Mouse (Mus musculus): ENCODE data around the gene Slc6a20b. TPM values are rescaled to one million over a fixed set of nuclear protein-coding genes. Genes with fewer than 3 reads are reported as not detected.

The Slc6a20b gene
- polyA plus RNA-seq, 1 experiment from 2014 or later, result 0.29 TPM

GRCm38 (mm10) chr9:123638231-123638630 lies 5.9 kb upstream of the Slc6a20b start:
- no peaks in the 10 kb centered on the region for H3K4me1 ChIP-seq
- H3K9me3 ChIP-seq (replicated peaks), result no peaks in the 10 kb centered on the region
- no peak overlapping the region for H3K27ac ChIP-seq (replicated peaks)
- no peak overlapping the region for H3K4me3 ChIP-seq (replicated peaks)
- H3K4me2 ChIP-seq (replicated peaks), result no peak overlapping the region
- no peaks in the 10 kb centered on the region for H3K27me3 ChIP-seq
- H3K36me3 ChIP-seq, result no peaks in the 10 kb centered on the region
- no peak overlapping the region for H3K9ac ChIP-seq
- no peak for ATAC-seq (ENCODE audit: insufficient number of reproducible peaks, low FRiP score, low TSS enrichment, low read depth)

GRCm38 (mm10) chr9:123636771-123637170 lies 4.4 kb upstream of the Slc6a20b start:
- ATAC-seq (ENCODE audit: insufficient number of reproducible peaks, low FRiP score, low TSS enrichment, low read depth), result no peak
- H3K27me3 ChIP-seq, result no peaks in the 10 kb centered on the region
- no peaks in the 10 kb centered on the region for H3K4me1 ChIP-seq
- no peaks in the 10 kb centered on the region for H3K9me3 ChIP-seq (replicated peaks)
- 61% methylated on average over 5 of the region's 5 CpGs for WGBS
- no peak overlapping the region for H3K27ac ChIP-seq (replicated peaks)
- no peak overlapping the region for H3K4me2 ChIP-seq (replicated peaks)
- H3K4me3 ChIP-seq (replicated peaks), result no peak overlapping the region
- no peak overlapping the region for H3K9ac ChIP-seq
- H3K36me3 ChIP-seq, result no peaks in the 10 kb centered on the region

- no peak overlapping the region for H3K4me3 ChIP-seq (replicated peaks)
- H3K9me3 ChIP-seq (replicated peaks), result no peaks in the 10 kb centered on the region
- H3K27ac ChIP-seq (replicated peaks), result no peak overlapping the region
- no peaks in the 10 kb centered on the region for H3K27me3 ChIP-seq
- 82% methylated on average over 3 of the region's 3 CpGs for WGBS
- no peak overlapping the region for H3K9ac ChIP-seq
- H3K36me3 ChIP-seq, result no peaks in the 10 kb centered on the region
- no peak overlapping the region for H3K4me2 ChIP-seq (replicated peaks)
- H3K4me1 ChIP-seq, result no peaks in the 10 kb centered on the region
- ATAC-seq (ENCODE audit: insufficient number of reproducible peaks, low FRiP score, low TSS enrichment, low read depth), result no peak
Observed at GRCm38 (mm10) chr9:123632993-123633392, 628 bp upstream of the Slc6a20b start.

- ATAC-seq (ENCODE audit: insufficient number of reproducible peaks, low FRiP score, low TSS enrichment, low read depth), result no peak
- no peak overlapping the region for H3K9ac ChIP-seq
Observed at GRCm38 (mm10) chr9:123631666-123632065, 699 bp downstream of the Slc6a20b start.

GRCm38 (mm10) chr9:123625821-123626220 lies 6.5 kb downstream of the Slc6a20b start:
- no peaks in the 10 kb centered on the region for H3K36me3 ChIP-seq
- H3K4me2 ChIP-seq (replicated peaks), result no peak overlapping the region
- H3K4me3 ChIP-seq (replicated peaks), result no peak overlapping the region
- H3K9ac ChIP-seq, result no peak overlapping the region
- H3K27ac ChIP-seq (replicated peaks), result no peak overlapping the region
- H3K9me3 ChIP-seq (replicated peaks), result no peaks in the 10 kb centered on the region
- ATAC-seq (ENCODE audit: insufficient number of reproducible peaks, low FRiP score, low TSS enrichment, low read depth), result no peak
- 91% methylated on average over 11 of the region's 11 CpGs for WGBS
- no peaks in the 10 kb centered on the region for H3K4me1 ChIP-seq
- H3K27me3 ChIP-seq, result no peaks in the 10 kb centered on the region

More at GRCm38 (mm10) chr9:123631666-123632065, 699 bp downstream of the Slc6a20b start:
- Histone ChIP-seq H3K4me2 (replicated peaks) (no peak overlapping the region), H3K9me3 (replicated peaks) (no peaks in the 10 kb centered on the region), H3K4me1 (no peaks in the 10 kb centered on the region), H3K4me3 (replicated peaks) (no peak overlapping the region), H3K36me3 (no peaks in the 10 kb centered on the region), H3K27me3 (no peaks in the 10 kb centered on the region), H3K27ac (replicated peaks) (no peak overlapping the region)
- WGBS, result 77% methylated on average over 3 of the region's 3 CpGs

GRCm38 (mm10) chr9:123624741-123625140 lies 7.6 kb downstream of the Slc6a20b start:
- Histone ChIP-seq H3K27me3 (no peaks in the 10 kb centered on the region), H3K36me3 (no peaks in the 10 kb centered on the region), H3K27ac (replicated peaks) (no peak overlapping the region), H3K4me3 (replicated peaks) (no peak overlapping the region), H3K9me3 (replicated peaks) (no peaks in the 10 kb centered on the region), H3K9ac (no peak overlapping the region), H3K4me2 (replicated peaks) (no peak overlapping the region), H3K4me1 (no peaks in the 10 kb centered on the region)
- 82% methylated on average over 2 of the region's 2 CpGs for WGBS
- ATAC-seq (ENCODE audit: insufficient number of reproducible peaks, low FRiP score, low TSS enrichment, low read depth), result no peak

GRCm38 (mm10) chr9:123620311-123621098 lies 11.9 kb downstream of the Slc6a20b start:
- H3K9ac ChIP-seq, result no peak overlapping the region
- no peak overlapping the region for H3K27ac ChIP-seq (replicated peaks)
- H3K4me2 ChIP-seq (replicated peaks), result no peak overlapping the region
- H3K4me1 ChIP-seq, result no peaks in the 10 kb centered on the region
- no peaks in the 10 kb centered on the region for H3K36me3 ChIP-seq
- no peaks in the 10 kb centered on the region for H3K9me3 ChIP-seq (replicated peaks)
- WGBS, result 83% methylated on average over 5 of the region's 5 CpGs
- no peaks in the 10 kb centered on the region for H3K27me3 ChIP-seq
- no peak overlapping the region for H3K4me3 ChIP-seq (replicated peaks)
- ATAC-seq (ENCODE audit: insufficient number of reproducible peaks, low FRiP score, low TSS enrichment, low read depth), result no peak

- peaks cover under 1% of the 10 kb centered on the region; the same call in 1 of the 2 replicates for H3K36me3 ChIP-seq
- no peaks in the 10 kb centered on the region for H3K9me3 ChIP-seq (replicated peaks)
- no peak overlapping the region for H3K4me2 ChIP-seq (replicated peaks)
- no peak for ATAC-seq (ENCODE audit: insufficient number of reproducible peaks, low FRiP score, low TSS enrichment, low read depth)
- H3K4me1 ChIP-seq, result no peaks in the 10 kb centered on the region
- no peaks in the 10 kb centered on the region for H3K27me3 ChIP-seq
- H3K27ac ChIP-seq (replicated peaks), result no peak overlapping the region
- WGBS, result 79% methylated on average over 1 of the region's 1 CpGs
- H3K4me3 ChIP-seq (replicated peaks), result no peak overlapping the region
- no peak overlapping the region for H3K9ac ChIP-seq
Observed at GRCm38 (mm10) chr9:123601529-123601928, 30.8 kb downstream of the Slc6a20b start.

- no peak overlapping the region for H3K27ac ChIP-seq (replicated peaks)
- no peaks in the 10 kb centered on the region for H3K4me1 ChIP-seq
- peaks cover 10% of the 10 kb centered on the region for H3K36me3 ChIP-seq
- H3K4me3 ChIP-seq (replicated peaks), result no peak overlapping the region
- no peak overlapping the region for H3K4me2 ChIP-seq (replicated peaks)
- H3K9me3 ChIP-seq (replicated peaks), result no peaks in the 10 kb centered on the region
- WGBS, result 93% methylated on average over 2 of the region's 2 CpGs
- ATAC-seq (ENCODE audit: insufficient number of reproducible peaks, low FRiP score, low TSS enrichment, low read depth), result no peak
- no peak overlapping the region for H3K9ac ChIP-seq
- H3K27me3 ChIP-seq, result no peaks in the 10 kb centered on the region
Observed at GRCm38 (mm10) chr9:123597376-123597775, 35.0 kb downstream of the Slc6a20b start.

- Histone ChIP-seq H3K4me1 (no peaks in the 10 kb centered on the region), H3K36me3 (peaks cover 10% of the 10 kb centered on the region), H3K4me2 (replicated peaks) (no peak overlapping the region), H3K4me3 (replicated peaks) (no peak overlapping the region), H3K27ac (replicated peaks) (no peak overlapping the region), H3K27me3 (no peaks in the 10 kb centered on the region), H3K9me3 (replicated peaks) (no peaks in the 10 kb centered on the region), H3K9ac (no peak overlapping the region)
- ATAC-seq (ENCODE audit: insufficient number of reproducible peaks, low FRiP score, low TSS enrichment, low read depth), result no peak
- WGBS, result 92% methylated on average over 2 of the region's 2 CpGs
Observed at GRCm38 (mm10) chr9:123596910-123597309, 35.5 kb downstream of the Slc6a20b start.

- no peak for ATAC-seq (ENCODE audit: insufficient number of reproducible peaks, low FRiP score, low TSS enrichment, low read depth)
- H3K36me3 ChIP-seq, result peaks cover 10% of the 10 kb centered on the region
- no peak overlapping the region for H3K9ac ChIP-seq
- 93% methylated on average over 4 of the region's 4 CpGs for WGBS
- no peaks in the 10 kb centered on the region for H3K9me3 ChIP-seq (replicated peaks)
- H3K4me2 ChIP-seq (replicated peaks), result no peak overlapping the region
- no peak overlapping the region for H3K4me3 ChIP-seq (replicated peaks)
- no peaks in the 10 kb centered on the region for H3K27me3 ChIP-seq
- H3K27ac ChIP-seq (replicated peaks), result no peak overlapping the region
- H3K4me1 ChIP-seq, result no peaks in the 10 kb centered on the region
Observed at GRCm38 (mm10) chr9:123595194-123595593, 37.2 kb downstream of the Slc6a20b start.

Measured in embryonic facial prominence, embryonic 15.5 days (tissue).